Mouse (Mus musculus) neural tube, embryonic 12.5 days (tissue): Measurements from ENCODE around the gene Pogz. TPM values are rescaled to one million over a fixed set of nuclear protein-coding genes. Genes with fewer than 3 reads are reported as not detected.
"Not testable (repeated sequence)": the region's sequence is repeated elsewhere in the genome, so short reads cannot be mapped to it uniquely, and the experiment has no call there.

Experiments
- ATAC-seq: fragments of 200-750 bp; cut with Nextera tagmentation; 2 replicates; pipeline ENCODE4 v1.8.0; 2017; ENCODE audit warnings: low read depth, mild to moderate bottlenecking, moderate TSS enrichment, moderate library complexity; ENCODE audit not compliant: low FRiP score
- H3K27ac ChIP-seq: fragments of 300-500 bp; sonication (generic); 2 replicates; pipeline ENCODE4 v1.5.1; 2016
- H3K27me3 ChIP-seq: fragments of 300-500 bp; sonication (generic); replicated peaks from 2 replicates; pipeline ENCODE4 v1.6.1; 2016; ENCODE audit warnings: mild to moderate bottlenecking
- H3K36me3 ChIP-seq: fragments of 300-500 bp; sonication (generic); 2 replicates; pipeline ENCODE4 v1.6.1; 2016; ENCODE audit warnings: mild to moderate bottlenecking
- H3K4me1 ChIP-seq: fragments of 300-500 bp; sonication (generic); 2 replicates; pipeline ENCODE4 v1.6.1; 2016
- H3K4me2 ChIP-seq: fragments of 300-500 bp; sonication (generic); replicated peaks from 2 replicates; pipeline ENCODE4 v1.6.1; 2016; ENCODE audit warnings: mild to moderate bottlenecking
- H3K4me3 ChIP-seq: fragments of 300-500 bp; sonication (generic); 2 replicates; pipeline ENCODE4 v1.5.1; 2016
- H3K9ac ChIP-seq: fragments of 300-500 bp; sonication (generic); 2 replicates; pipeline ENCODE4 v1.6.1; 2016; ENCODE audit warnings: mild to moderate bottlenecking
- H3K9me3 ChIP-seq: fragments of 300-500 bp; sonication (generic); 2 replicates; pipeline ENCODE4 v1.6.1; 2016; ENCODE audit warnings: mild to moderate bottlenecking
- WGBS: fragments of 180-500 bp; shearing (Covaris S2); methylation state at CpG from one replicate; pipeline ENCODE4 v1.1.7; 2016; 5-methylcytosine and 5-hydroxymethylcytosine counted together
- polyA plus RNA-seq: library from polyadenylated mRNA; unstranded; fragments of >200 nt; fragmentation: Nextera tagmentation; extraction: Ambion mirVana; gene quantifications from 2 replicates; pipeline ENCODE4 v1.2.1, GENCODE M21; 2016

Gene Pogz
- polyA plus RNA-seq, 1 experiment from 2014 or later, result 20.9 TPM

DNA sequence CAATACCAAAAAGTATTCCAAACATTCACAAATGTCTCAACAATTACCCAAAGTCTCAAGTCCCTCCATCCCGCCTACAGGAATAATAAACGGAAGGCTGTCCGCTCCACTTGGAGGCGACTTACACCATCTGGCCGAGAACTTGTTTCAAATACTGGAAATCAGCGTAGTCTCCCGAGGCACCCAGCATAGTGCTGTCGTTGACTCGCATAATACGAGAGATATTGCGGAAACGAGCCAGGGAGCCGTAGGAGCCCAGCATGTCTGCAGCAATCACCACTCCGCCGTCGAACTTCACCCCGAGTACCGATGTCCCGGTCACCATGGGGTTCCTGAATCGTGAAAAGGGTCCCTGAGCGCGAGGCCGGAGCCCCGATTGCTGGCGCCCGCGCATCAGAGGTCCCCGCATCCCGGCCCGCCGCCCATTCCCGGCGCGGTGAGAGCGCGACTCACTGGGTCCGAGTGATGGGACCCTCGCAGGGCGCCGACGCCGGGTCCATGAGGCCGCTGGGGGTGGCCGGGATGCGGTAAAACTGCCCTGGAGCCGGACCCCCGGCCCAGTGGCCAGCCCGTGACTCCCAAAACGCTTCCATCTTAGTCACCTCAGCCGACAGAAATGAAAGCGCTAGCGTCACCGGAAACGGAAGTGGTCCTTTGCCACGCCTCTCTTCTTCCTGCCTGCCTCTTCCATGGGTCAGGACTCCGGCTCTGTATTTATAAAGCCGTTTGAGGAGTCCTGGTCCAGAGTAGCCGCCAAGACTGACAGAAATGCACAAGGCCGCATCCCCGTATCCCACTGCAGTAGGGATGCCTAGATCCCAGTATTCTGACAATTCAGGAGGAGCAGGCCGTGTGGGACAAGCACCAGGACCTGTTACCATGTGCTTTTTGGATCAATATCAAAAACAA lies 49.2 kb downstream of the Pogz start, which contains the start of gene Psmb4:
Gene Psmb4, minus strand, starts transcription at position 646 of the 909 bp plus-strand sequence.
- ATAC-seq, result peak; percentile 88

GRCm38 (mm10) chr3:94888595-94888994 lies 51.2 kb downstream of the Pogz start:
- Histone ChIP-seq H3K9me3 (no peaks in the 10 kb centered on the region), H3K4me3 (no peak overlapping the region), H3K9ac (no peak overlapping the region), H3K4me2 (no peak overlapping the region), H3K4me1 (peaks cover 13% of the 10 kb centered on the region), H3K36me3 (peaks cover 17% of the 10 kb centered on the region), H3K27me3 (no peaks in the 10 kb centered on the region), H3K27ac (no peak overlapping the region)
- no peak for ATAC-seq

More for the DNA sequence above, 49.2 kb downstream of the Pogz start, which contains the start of gene Psmb4:
- Histone ChIP-seq H3K9ac (peak within 1 kb of the TSS; percentile 91), H3K4me1 (peaks cover 13% of the 10 kb centered on the region), H3K4me2 (peak within 1 kb of the TSS; percentile 74), H3K27ac (no peak within 1 kb of the TSS), H3K27me3 (no peaks in the 10 kb centered on the region), H3K4me3 (peak within 1 kb of the TSS; percentile 98), H3K36me3 (peaks cover 36% of the 10 kb centered on the region), H3K9me3 (no peaks in the 10 kb centered on the region)
- 1% methylated on average over 61 of the region's 61 CpGs for WGBS

DNA sequence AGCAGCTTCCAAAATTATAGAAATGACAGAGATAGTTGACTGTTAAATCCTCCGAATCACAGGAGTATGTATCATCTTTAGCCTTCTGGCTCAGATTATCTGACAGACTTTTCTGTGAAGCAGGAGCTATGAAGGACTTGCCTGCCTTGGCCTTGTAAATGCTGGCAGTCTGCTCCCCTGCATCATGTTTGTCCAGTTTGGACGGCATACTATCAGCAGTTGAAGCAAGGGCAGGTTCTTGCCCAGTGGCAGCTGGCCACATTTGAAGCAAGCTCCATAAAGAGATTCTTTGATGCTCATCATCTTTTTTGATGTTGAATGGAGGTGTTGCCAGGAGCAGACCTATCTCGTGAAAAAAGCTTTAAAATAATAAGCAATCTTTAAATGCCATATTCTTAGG lies 56.7 kb downstream of the Pogz start:
- H3K27me3 ChIP-seq, result no peaks in the 10 kb centered on the region
- no peak overlapping the region for H3K9ac ChIP-seq
- no peaks in the 10 kb centered on the region for H3K36me3 ChIP-seq
- H3K9me3 ChIP-seq, result no peaks in the 10 kb centered on the region
- no peak for ATAC-seq
- no peak overlapping the region for H3K27ac ChIP-seq
- no peak overlapping the region for H3K4me2 ChIP-seq
- no peak overlapping the region for H3K4me3 ChIP-seq
- no peaks in the 10 kb centered on the region for H3K4me1 ChIP-seq
- 72% methylated on average over 3 of the region's 3 CpGs for WGBS

DNA sequence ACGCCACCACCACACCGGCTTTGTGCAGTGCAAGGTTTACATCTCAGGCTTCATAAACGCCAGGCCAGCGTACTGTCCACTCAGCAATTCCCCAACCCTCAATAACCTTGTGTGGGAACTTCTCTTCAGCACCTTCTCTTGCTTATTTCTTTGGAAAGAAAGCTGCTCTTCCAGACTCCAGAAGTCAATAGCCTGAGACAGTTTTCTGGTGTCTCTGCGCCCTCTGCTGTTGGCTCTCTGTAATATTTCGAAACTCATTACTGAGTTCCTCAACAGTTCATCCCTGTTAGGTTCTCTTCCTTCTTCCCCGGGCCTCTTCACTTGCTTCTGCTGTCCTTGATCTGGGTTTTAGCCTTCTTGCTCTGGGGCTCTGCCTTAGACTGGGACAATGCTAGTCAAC lies 65.4 kb downstream of the Pogz start:
- H3K27ac ChIP-seq, result no peak overlapping the region
- H3K4me2 ChIP-seq, result no peak overlapping the region
- H3K9ac ChIP-seq, result no peak overlapping the region
- no peak overlapping the region for H3K4me3 ChIP-seq
- ATAC-seq, result no peak
- H3K4me1 ChIP-seq, result no peaks in the 10 kb centered on the region
- H3K36me3 ChIP-seq, result no peaks in the 10 kb centered on the region
- WGBS, result 25% methylated on average over 7 of the region's 7 CpGs
- H3K9me3 ChIP-seq, result no peaks in the 10 kb centered on the region
- no peaks in the 10 kb centered on the region for H3K27me3 ChIP-seq

- 65% methylated on average over 3 of the region's 3 CpGs for WGBS
- H3K27me3 ChIP-seq, H3K9ac ChIP-seq, ATAC-seq, H3K27ac ChIP-seq, H3K4me3 ChIP-seq, H3K36me3 ChIP-seq, H3K9me3 ChIP-seq, H3K4me2 ChIP-seq, H3K4me1 ChIP-seq: not testable (repeated sequence)
Observed at GRCm38 (mm10) chr3:94904759-94905158, 67.4 kb downstream of the Pogz start.

- no peak overlapping the region for H3K27ac ChIP-seq
- H3K27me3 ChIP-seq, result no peaks in the 10 kb centered on the region
- no peak overlapping the region for H3K9ac ChIP-seq
- H3K9me3 ChIP-seq, result no peaks in the 10 kb centered on the region
- no peak overlapping the region for H3K4me3 ChIP-seq
- WGBS, result 53% methylated on average over 1 of the region's 1 CpGs
- H3K4me1 ChIP-seq, result no peaks in the 10 kb centered on the region
- no peak overlapping the region for H3K4me2 ChIP-seq
- H3K36me3 ChIP-seq, result no peaks in the 10 kb centered on the region
- no peak for ATAC-seq
Observed at GRCm38 (mm10) chr3:94906482-94906881, 69.1 kb downstream of the Pogz start.

DNA sequence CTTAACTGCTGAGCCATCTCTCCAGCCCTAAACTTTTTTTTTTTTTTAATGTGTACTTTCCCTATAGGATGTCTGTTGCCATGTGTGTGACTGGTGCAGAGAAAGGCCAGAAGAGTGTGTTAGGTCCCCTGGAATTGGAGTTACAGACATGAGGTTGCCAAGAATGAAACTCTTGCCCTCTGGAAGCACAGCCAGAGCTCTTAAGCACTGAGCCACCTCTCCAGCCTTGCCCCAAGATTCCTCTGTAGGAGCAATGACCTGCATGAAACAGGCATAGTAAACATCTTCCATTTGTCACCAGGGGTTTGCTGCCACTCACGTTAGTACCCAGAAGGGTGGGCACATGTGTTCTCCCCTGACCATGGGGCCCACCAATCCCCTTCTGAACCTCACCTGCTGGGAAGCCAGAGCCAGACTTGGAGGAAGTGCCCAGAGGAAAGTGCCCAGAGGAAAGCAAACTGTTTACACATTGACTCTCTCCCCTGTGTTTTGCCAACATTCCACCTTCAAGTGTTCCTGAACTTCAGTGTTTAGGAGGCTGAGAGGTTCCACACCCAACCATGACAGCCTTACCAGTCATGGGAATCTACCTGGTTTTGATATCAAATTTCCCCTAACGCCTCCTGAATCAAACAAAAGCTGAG lies 73.8 kb downstream of the Pogz start:
- Histone ChIP-seq H3K9ac (no peak overlapping the region), H3K27me3 (no peaks in the 10 kb centered on the region), H3K36me3 (no peaks in the 10 kb centered on the region), H3K27ac (no peak overlapping the region), H3K4me1 (no peaks in the 10 kb centered on the region), H3K4me2 (no peak overlapping the region), H3K9me3 (no peaks in the 10 kb centered on the region), H3K4me3 (no peak overlapping the region)
- no peak for ATAC-seq
- 72% methylated on average over 2 of the region's 2 CpGs for WGBS

DNA sequence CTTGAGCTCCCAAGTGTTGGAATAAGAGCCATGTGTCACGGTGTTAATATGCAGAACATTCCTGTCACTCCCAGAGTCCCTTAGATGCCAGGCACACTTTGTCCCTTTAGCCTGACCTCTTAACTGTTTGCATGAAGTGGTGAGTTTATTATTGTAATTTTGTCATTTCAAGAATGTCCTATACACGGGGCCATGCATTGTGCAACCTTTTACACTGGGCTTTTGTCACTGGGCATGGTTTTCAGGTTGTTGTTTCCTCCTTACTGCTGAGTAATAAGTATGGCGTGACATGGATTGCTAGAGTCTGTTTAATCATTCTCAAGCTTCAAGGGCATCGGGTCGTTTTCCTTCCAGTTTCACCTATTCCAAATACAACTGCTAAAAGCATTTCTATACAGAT lies 76.4 kb downstream of the Pogz start:
- Histone ChIP-seq H3K4me2 (no peak overlapping the region), H3K36me3 (no peaks in the 10 kb centered on the region), H3K4me3 (no peak overlapping the region), H3K9ac (no peak overlapping the region), H3K9me3 (no peaks in the 10 kb centered on the region), H3K27me3 (no peaks in the 10 kb centered on the region), H3K27ac (no peak overlapping the region), H3K4me1 (no peaks in the 10 kb centered on the region)
- no peak for ATAC-seq
- WGBS, result 35% methylated on average over 5 of the region's 5 CpGs

GRCm38 (mm10) chr3:94915903-94916741 lies 78.8 kb downstream of the Pogz start:
- no peak overlapping the region for H3K4me3 ChIP-seq
- H3K27me3 ChIP-seq, result no peaks in the 10 kb centered on the region
- H3K27ac ChIP-seq, result no peak overlapping the region
- no peaks in the 10 kb centered on the region for H3K4me1 ChIP-seq
- H3K36me3 ChIP-seq, result no peaks in the 10 kb centered on the region
- ATAC-seq, result no peak
- H3K9me3 ChIP-seq, result no peaks in the 10 kb centered on the region
- WGBS, result 90% methylated on average over 7 of the region's 7 CpGs
- H3K9ac ChIP-seq, result no peak overlapping the region
- no peak overlapping the region for H3K4me2 ChIP-seq

- no peak for ATAC-seq
- Histone ChIP-seq H3K4me2 (no peak overlapping the region), H3K9ac (no peak overlapping the region), H3K27ac (no peak overlapping the region), H3K4me3 (no peak overlapping the region), H3K36me3 (no peaks in the 10 kb centered on the region), H3K9me3 (no peaks in the 10 kb centered on the region), H3K4me1 (no peaks in the 10 kb centered on the region), H3K27me3 (no peaks in the 10 kb centered on the region)
- 78% methylated on average over 14 of the region's 14 CpGs for WGBS
Observed at GRCm38 (mm10) chr3:94917816-94918361, 80.5 kb downstream of the Pogz start.

GRCm38 (mm10) chr3:94918845-94919244 lies 81.5 kb downstream of the Pogz start:
- no peaks in the 10 kb centered on the region for H3K4me1 ChIP-seq
- H3K27me3 ChIP-seq, result no peaks in the 10 kb centered on the region
- no peak overlapping the region for H3K9ac ChIP-seq
- H3K27ac ChIP-seq, result no peak overlapping the region
- H3K4me2 ChIP-seq, result no peak overlapping the region
- ATAC-seq, result no peak
- H3K9me3 ChIP-seq, result no peaks in the 10 kb centered on the region
- 48% methylated on average over 4 of the region's 4 CpGs for WGBS
- no peak overlapping the region for H3K4me3 ChIP-seq
- no peaks in the 10 kb centered on the region for H3K36me3 ChIP-seq

- WGBS, result 63% methylated on average over 3 of the region's 3 CpGs
- H3K36me3 ChIP-seq, result no peaks in the 10 kb centered on the region
- H3K27ac ChIP-seq, result no peak overlapping the region
- no peaks in the 10 kb centered on the region for H3K4me1 ChIP-seq
- no peak overlapping the region for H3K4me2 ChIP-seq
- no peak for ATAC-seq
- H3K27me3 ChIP-seq, result no peaks in the 10 kb centered on the region
- no peak overlapping the region for H3K9ac ChIP-seq
- no peaks in the 10 kb centered on the region for H3K9me3 ChIP-seq
- H3K4me3 ChIP-seq, result no peak overlapping the region
Observed at GRCm38 (mm10) chr3:94921104-94921503, 83.7 kb downstream of the Pogz start.
